In the genomic region with DNA sequence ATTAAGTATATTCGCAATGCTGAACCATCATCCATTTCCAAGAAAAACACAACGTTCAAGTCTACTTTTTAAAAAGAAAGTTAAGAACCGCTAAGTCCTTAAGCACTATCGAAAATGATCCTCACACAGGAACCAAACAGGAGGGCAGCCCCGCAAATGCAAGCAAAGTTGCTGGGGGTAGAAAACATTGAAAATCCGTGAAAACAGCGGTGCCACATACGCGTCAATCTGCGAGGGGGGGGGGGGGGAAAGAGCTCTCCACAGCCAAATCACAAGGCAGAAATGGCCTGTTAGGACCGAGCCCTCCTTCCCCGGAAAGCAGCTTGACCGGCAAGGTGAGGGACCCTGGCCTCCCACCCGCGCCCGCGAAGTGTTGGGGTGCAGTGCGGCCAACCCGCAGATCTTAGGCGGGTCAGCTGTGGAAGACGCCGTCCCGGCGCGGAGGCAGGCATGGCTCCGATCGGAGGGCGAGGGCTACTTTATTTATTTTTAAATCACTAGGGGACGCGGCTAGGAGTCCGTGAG, we compare ENCODE assay signal across 8 mouse cellular contexts. TPM values are rescaled to one million over a fixed set of nuclear protein-coding genes. Genes with fewer than 3 reads are reported as not detected.
DNase-seq lines count a peak whose midpoint lies in the region; ATAC-seq and TF ChIP-seq lines count a peak whose summit lies in the region.

No protein-coding gene starts in this region.

- no peaks in the 10 kb centered on the region for H3K9me3 ChIP-seq in kidney, embryonic 16.5 days (ENCODE audit: low read length)
- H3K9me3 ChIP-seq in embryonic facial prominence, embryonic 10.5 days, result no peaks in the 10 kb centered on the region
- H3K9me3 ChIP-seq in intestine, embryonic 15.5 days, result no peaks in the 10 kb centered on the region

- no peak for ATAC-seq in kidney, embryonic 16.5 days (ENCODE audit: low FRiP score, low TSS enrichment)
- peak; percentile 9 for ATAC-seq in intestine, embryonic 15.5 days

- TF ChIP-seq POLR2A in myocyte (IDR thresholded peaks at IDR 0.05; ENCODE audit: insufficient read length, low read depth), result peak; percentile 54

- H3K4me1 ChIP-seq in kidney, embryonic 16.5 days (ENCODE audit: insufficient read depth, low read length), result peaks cover 15% of the 10 kb centered on the region; the same call in 1 of the 2 replicates
- H3K4me1 ChIP-seq in embryonic facial prominence, embryonic 10.5 days, result peaks cover 18% of the 10 kb centered on the region
- no peaks in the 10 kb centered on the region for H3K4me1 ChIP-seq in intestine, embryonic 15.5 days (replicated peaks)

- peaks cover 10% of the 10 kb centered on the region for H3K36me3 ChIP-seq in kidney, embryonic 16.5 days (ENCODE audit: insufficient read depth, low read length)
- peaks cover 33% of the 10 kb centered on the region for H3K36me3 ChIP-seq in embryonic facial prominence, embryonic 10.5 days (replicated peaks)
- no peaks in the 10 kb centered on the region for H3K36me3 ChIP-seq in intestine, embryonic 15.5 days
- peaks cover 8% of the 10 kb centered on the region for H3K36me3 ChIP-seq in myocyte (ENCODE audit: control insufficient read depth, insufficient read depth)

- WGBS in kidney, embryonic 16.5 days, result 1% methylated on average over 31 of the region's 31 CpGs
- WGBS in embryonic facial prominence, embryonic 10.5 days, result 2% methylated on average over 31 of the region's 31 CpGs
- 2% methylated on average over 31 of the region's 31 CpGs for WGBS in intestine, embryonic 15.5 days

- H3K4me2 ChIP-seq in kidney, embryonic 16.5 days (replicated peaks; ENCODE audit: low read depth, low read length), result peak overlapping the region; percentile 95
- peak overlapping the region; percentile 91 for H3K4me2 ChIP-seq in intestine, embryonic 15.5 days (replicated peaks)
- peak overlapping the region; percentile 74 for H3K4me2 ChIP-seq in myocyte (ENCODE audit: low read depth)

- peak overlapping the region; percentile 37 for H3ac ChIP-seq in myocyte (ENCODE audit: control insufficient read depth, insufficient read length)

- peak overlapping the region; percentile 96 for H3K27ac ChIP-seq in kidney, embryonic 16.5 days (ENCODE audit: low read length)
- H3K27ac ChIP-seq in embryonic facial prominence, embryonic 10.5 days (replicated peaks), result peak overlapping the region; percentile 100
- peak overlapping the region; percentile 90 for H3K27ac ChIP-seq in intestine, embryonic 15.5 days

- H3K27me3 ChIP-seq in kidney, embryonic 16.5 days (ENCODE audit: insufficient read depth, low read length), result no peaks in the 10 kb centered on the region
- H3K27me3 ChIP-seq in embryonic facial prominence, embryonic 10.5 days (replicated peaks; ENCODE audit: low read depth, poor library complexity, severe bottlenecking), result no peaks in the 10 kb centered on the region
- H3K27me3 ChIP-seq in intestine, embryonic 15.5 days (replicated peaks), result no peaks in the 10 kb centered on the region
- no peaks in the 10 kb centered on the region for H3K27me3 ChIP-seq in myocyte (ENCODE audit: control insufficient read depth, insufficient read depth, insufficient read length)

- no peak for DNase-seq in kidney, postnatal 4 days
- DNase-seq in embryonic facial prominence, embryonic 10.5 days (ENCODE audit: low spot score), result no peak
- DNase-seq in urinary bladder, postnatal 36 days (ENCODE audit: low spot score in 2 of 2), result no peak
- no peak for DNase-seq in frontal cortex, adult 2 months (ENCODE audit: extremely low spot score in 1 of 2, low spot score in 1 of 2)
- no peak for DNase-seq in spleen, adult 18-20 months

- peaks cover 23% of the 10 kb centered on the region for H3K79me2 ChIP-seq in myocyte (ENCODE audit: control insufficient read depth, insufficient read depth)

- H3K9ac ChIP-seq in kidney, embryonic 16.5 days (replicated peaks; ENCODE audit: low read length), result peak overlapping the region; percentile 92
- peak overlapping the region; percentile 81 for H3K9ac ChIP-seq in intestine, embryonic 15.5 days

- peak overlapping the region; percentile 97 for H3K4me3 ChIP-seq in kidney, embryonic 16.5 days (ENCODE audit: low read length)
- peak overlapping the region; percentile 92 for H3K4me3 ChIP-seq in embryonic facial prominence, embryonic 10.5 days
- H3K4me3 ChIP-seq in intestine, embryonic 15.5 days (replicated peaks), result peak overlapping the region; percentile 68
- H3K4me3 ChIP-seq in myocyte, result peak overlapping the region; percentile 50

TF ChIP-seq in myocyte, 11 proteins besides CTCF, POLR2A, EP300 and RAD21:
- peak; percentile 56 for TF ChIP-seq POLR2AphosphoS2 (IDR thresholded peaks at IDR 0.05; ENCODE audit: insufficient read length, low read depth)
- TF ChIP-seq CEBPB (IDR thresholded peaks at IDR 0.05; ENCODE audit: insufficient read depth, poor library complexity, severe bottlenecking), result no peak

RNA-seq across cellular contexts. Expression of gene Hmgb2, which starts 0.9 kb away (rescaled TPM):
- polyA plus RNA-seq in kidney, embryonic 16.5 days (2015; fragmentation: Nextera tagmentation; extraction: Ambion mirVana), result 309 and 369 TPM in 2 replicates
- polyA plus RNA-seq in embryonic facial prominence, embryonic 10.5 days (2016; fragmentation: Nextera tagmentation; extraction: Ambion mirVana), result 579 and 587 TPM in 2 replicates
- polyA plus RNA-seq in intestine, embryonic 15.5 days (2015; fragmentation: Nextera tagmentation; extraction: Ambion mirVana), result 281 and 387 TPM in 2 replicates
- 24.9 TPM for polyA plus RNA-seq in myocyte (2012; fragmentation: generic; extraction: Trizol)
- 7.4 and 8.3 TPM in 2 replicates for polyA plus RNA-seq in frontal cortex, adult 2 months (2012; rRNA removed)

RNA-seq across cellular contexts. Expression of gene Sap30, which starts 23.2 kb away (rescaled TPM):
- 29.0 and 32.5 TPM in 2 replicates for polyA plus RNA-seq in kidney, embryonic 16.5 days (2015; fragmentation: Nextera tagmentation; extraction: Ambion mirVana)
- polyA plus RNA-seq in embryonic facial prominence, embryonic 10.5 days (2016; fragmentation: Nextera tagmentation; extraction: Ambion mirVana), result 72.8 and 76.0 TPM in 2 replicates
- polyA plus RNA-seq in intestine, embryonic 15.5 days (2015; fragmentation: Nextera tagmentation; extraction: Ambion mirVana), result 29.2 and 37.7 TPM in 2 replicates
- 32.5 TPM for polyA plus RNA-seq in myocyte (2012; fragmentation: generic; extraction: Trizol)
- 10.6 and 11.5 TPM in 2 replicates for polyA plus RNA-seq in frontal cortex, adult 2 months (2012; rRNA removed)

RNA-seq across cellular contexts. Expression of gene Scrg1, which starts 55.1 kb away (rescaled TPM):
- not detected in 2 replicates for polyA plus RNA-seq in kidney, embryonic 16.5 days (2015; fragmentation: Nextera tagmentation; extraction: Ambion mirVana)
- 0.45 and 1.1 TPM in 2 replicates for polyA plus RNA-seq in embryonic facial prominence, embryonic 10.5 days (2016; fragmentation: Nextera tagmentation; extraction: Ambion mirVana)
- 0.21 and 0.25 TPM in 2 replicates for polyA plus RNA-seq in intestine, embryonic 15.5 days (2015; fragmentation: Nextera tagmentation; extraction: Ambion mirVana)
- not detected for polyA plus RNA-seq in myocyte (2012; fragmentation: generic; extraction: Trizol)
- polyA plus RNA-seq in frontal cortex, adult 2 months (2012; rRNA removed), result 78.7 and 95.9 TPM in 2 replicates

Comparison
In these comparisons a context has a peak if more than half of its experiments do, and no peak if none do; other contexts are left out.
1. RNA of gene Hmgb2, which starts 0.9 kb away (polyA plus RNA-seq): 579 to 587 TPM in embryonic facial prominence, embryonic 10.5 days, 281 to 387 TPM in intestine, embryonic 15.5 days and 309 to 369 TPM in kidney, embryonic 16.5 days; 24.9 TPM in myocyte (single experiment) and 7.4 to 8.3 TPM in frontal cortex, adult 2 months; every median in the first group is over 10 times any median in the second.
2. RNA of gene Scrg1, which starts 55.1 kb away (polyA plus RNA-seq): 78.7 to 95.9 TPM in frontal cortex, adult 2 months; 0.45 to 1.1 TPM in embryonic facial prominence, embryonic 10.5 days, 0.21 to 0.25 TPM in intestine, embryonic 15.5 days, not detected in kidney, embryonic 16.5 days and not detected in myocyte (single experiment); every median in the first group is over 10 times any median in the second.
3. Peak in every context shown above with its lines, with median percentiles within 50 percentile points of each other: H3K27ac ChIP-seq, H3K4me2 ChIP-seq and H3K4me3 ChIP-seq.